Mouse (Mus musculus): ENCODE measurements around the gene Ednra.
"Not testable (repeated sequence)": the region's sequence is repeated elsewhere in the genome, so short reads cannot be mapped to it uniquely, and the experiment has no call there.

The Ednra gene

DNA sequence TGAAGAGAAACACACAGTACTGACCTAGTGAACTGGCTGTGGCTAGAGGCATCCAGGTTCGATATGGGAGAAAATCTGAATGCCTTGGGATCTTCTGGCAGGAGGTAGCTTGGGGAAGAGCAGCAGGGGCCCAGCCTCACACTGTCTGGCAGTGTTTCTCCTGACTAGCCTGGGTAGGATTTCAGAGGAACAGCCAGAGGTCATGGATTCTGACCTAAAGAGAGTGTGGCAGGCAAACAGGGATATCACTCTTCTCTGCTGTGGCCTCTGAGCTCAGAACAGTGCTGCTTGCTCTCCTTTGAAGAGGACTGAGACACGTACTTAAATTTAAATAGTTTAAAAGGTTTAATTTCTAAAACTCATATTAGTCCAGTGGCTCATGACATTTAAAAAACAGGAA, 7.2 kb downstream of the Ednra start:
- no peak for DNase-seq (ENCODE audit: low spot score)

DNA sequence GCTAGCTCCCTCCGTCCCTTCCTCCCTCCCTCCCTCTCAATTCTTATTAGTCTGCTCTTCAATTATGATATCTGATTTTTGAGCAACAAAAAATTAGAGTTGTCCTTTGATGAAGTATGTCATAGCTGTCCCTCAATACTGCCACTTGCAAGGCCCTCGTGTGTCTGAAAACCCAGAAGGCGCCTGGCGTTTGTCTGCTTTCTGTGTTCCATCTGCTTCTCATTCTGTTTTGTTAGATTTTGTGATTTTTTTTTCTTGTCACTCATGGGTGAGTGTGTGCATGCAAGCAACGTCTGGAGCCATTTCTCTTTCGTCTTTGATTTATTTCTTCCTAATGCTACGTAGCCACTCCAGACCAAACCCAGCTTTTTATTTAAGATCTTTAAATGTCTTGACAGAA, 9.8 kb downstream of the Ednra start:
- DNase-seq (ENCODE audit: low spot score): no peak

- no peak for DNase-seq (ENCODE audit: low spot score)
Measured at GRCm38 (mm10) chr8:77713688-77714087, 10.6 kb downstream of the Ednra start.

DNA sequence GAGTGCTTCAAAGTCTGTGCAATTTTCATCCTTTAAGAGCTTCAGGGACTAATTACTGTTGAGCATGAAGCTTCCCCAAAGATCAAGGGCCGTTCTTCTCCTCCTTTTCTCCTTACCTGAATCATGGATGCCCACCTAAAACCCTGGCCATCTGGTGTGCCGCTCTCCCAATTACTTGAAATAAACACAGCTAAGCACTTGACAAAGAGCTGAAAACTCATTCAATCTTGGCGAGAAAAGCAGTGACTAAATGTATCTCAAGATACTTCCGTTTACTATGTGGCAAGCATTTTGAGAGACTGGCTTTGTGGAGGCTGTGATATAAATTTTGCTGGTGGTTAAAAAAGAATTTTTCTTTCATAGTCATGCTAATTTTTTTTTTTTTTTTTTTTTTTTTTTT, 19.5 kb downstream of the Ednra start:
- DNase-seq (ENCODE audit: low spot score): no peak

DNA sequence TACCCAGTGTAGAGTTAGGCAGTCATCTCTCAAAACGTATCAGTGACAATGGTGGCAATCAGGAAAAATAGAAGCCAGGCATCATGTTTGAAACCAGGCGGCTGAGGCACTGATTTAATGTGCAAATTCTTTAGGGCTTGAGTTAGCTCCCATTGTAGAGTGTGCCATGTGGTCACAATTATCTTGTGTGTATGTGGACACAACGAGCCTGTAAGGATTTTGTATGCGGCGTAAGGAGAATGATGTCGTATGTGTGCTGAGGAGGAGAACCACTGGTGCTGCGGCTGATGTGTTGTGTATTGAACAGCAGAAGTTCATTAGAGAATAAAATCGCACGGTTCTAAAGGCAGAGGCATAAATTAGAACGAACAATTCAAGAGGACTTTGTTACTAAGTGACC, 26.2 kb downstream of the Ednra start:
- DNase-seq (ENCODE audit: low spot score): no peak

DNA sequence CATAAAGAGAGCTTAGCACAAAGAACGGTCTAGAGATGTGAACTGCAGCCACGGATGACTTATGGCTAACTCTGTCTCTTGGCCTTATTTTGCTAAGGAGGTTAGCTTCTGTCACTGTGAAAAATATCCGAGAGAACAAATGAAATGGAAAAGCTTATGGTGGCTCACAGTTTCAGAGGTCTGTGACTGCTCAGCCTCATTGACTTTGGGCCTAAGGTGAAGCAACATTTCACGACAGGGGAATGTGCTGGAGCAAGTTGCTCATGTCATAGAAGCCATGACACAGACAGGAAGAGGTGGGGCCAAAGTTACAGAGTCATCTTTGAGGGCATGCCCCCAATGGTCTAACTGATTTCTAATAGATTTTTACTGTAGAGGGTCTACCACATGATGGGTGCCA, 28.1 kb downstream of the Ednra start:
- no peak for DNase-seq (ENCODE audit: low spot score)

GRCm38 (mm10) chr8:77695486-77696058, 28.7 kb downstream of the Ednra start:
- DNase-seq (ENCODE audit: low spot score): no peak

- no peak for DNase-seq (ENCODE audit: low spot score)
Measured at GRCm38 (mm10) chr8:77695070-77695469, 29.2 kb downstream of the Ednra start.

GRCm38 (mm10) chr8:77694588-77694987, 29.7 kb downstream of the Ednra start:
- DNase-seq (ENCODE audit: low spot score): no peak

- DNase-seq (ENCODE audit: low spot score): not testable (repeated sequence)
Measured at GRCm38 (mm10) chr8:77689421-77690059, 34.7 kb downstream of the Ednra start.

GRCm38 (mm10) chr8:77688978-77689377, 35.3 kb downstream of the Ednra start:
- no peak for DNase-seq (ENCODE audit: low spot score)

DNA sequence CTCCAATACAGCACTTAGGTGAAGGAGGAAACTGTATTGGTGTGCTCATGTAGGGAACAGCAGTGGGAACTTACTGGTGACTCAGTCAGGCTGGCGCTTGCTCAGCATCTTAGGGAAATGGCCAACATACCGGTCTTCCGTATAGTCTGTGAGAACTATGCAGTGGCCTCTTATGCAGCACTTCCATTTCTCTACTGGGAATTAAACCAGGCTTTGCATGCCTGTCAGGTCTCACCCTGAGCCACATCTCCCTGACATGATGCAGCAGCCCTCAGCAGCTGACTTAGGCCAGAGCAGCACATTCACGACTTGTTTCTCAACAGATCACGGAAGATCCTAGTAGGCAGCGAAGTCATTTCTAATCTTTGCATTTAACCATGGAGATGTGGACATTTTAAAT, 39.9 kb downstream of the Ednra start:
- DNase-seq (ENCODE audit: low spot score): no peak

GRCm38 (mm10) chr8:77683356-77684106, 40.7 kb downstream of the Ednra start:
- no peak for DNase-seq (ENCODE audit: low spot score)

DNA sequence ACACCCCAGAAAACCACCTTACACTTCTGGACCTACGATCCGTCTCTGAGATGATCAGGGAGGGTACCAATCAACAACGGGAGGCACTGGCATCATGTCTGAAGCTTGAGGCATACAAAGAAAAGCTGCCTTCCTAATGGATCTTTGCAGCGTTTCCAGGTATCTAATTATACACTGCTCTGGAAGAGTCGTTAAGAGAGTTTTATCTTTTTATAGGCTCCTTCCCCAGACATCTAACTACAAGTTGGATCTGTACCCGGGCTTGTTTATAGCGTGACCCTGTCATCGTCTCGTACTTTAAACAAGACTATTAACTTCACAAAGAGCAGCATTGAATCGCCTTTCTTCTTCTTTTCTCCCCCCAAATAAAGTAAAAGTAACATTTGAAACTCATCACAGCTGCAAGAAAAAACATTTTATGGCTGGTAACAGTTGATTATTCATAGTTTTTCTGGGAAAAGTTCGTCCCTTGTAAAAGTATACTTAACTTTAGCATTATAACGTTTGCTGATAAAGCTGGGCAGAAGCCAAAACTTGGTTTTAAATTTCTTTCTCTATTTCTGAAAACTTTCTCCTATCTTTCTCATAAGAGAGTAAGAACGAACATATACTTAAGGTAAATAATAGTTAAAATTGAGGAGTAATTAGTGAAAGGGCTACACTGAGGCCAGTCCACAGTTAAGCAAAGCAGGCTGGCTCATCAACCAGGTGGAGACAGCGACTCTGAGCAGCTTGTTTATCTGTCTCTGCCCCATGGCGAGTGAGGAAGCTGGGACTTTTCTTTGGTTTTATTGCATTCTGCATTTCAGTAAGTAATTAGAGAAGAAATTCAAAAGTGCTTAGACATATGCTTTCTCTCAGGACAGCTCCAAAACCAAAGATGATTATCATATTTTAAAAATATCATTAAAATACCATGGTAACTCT, 42.0 kb downstream of the Ednra start:
- no peak for DNase-seq (ENCODE audit: low spot score)

- no peak for DNase-seq (ENCODE audit: low spot score)
Measured at GRCm38 (mm10) chr8:77672036-77672435, 52.2 kb downstream of the Ednra start.

- DNase-seq (ENCODE audit: low spot score): no peak
Measured at GRCm38 (mm10) chr8:77670612-77671363, 53.5 kb downstream of the Ednra start.

DNA sequence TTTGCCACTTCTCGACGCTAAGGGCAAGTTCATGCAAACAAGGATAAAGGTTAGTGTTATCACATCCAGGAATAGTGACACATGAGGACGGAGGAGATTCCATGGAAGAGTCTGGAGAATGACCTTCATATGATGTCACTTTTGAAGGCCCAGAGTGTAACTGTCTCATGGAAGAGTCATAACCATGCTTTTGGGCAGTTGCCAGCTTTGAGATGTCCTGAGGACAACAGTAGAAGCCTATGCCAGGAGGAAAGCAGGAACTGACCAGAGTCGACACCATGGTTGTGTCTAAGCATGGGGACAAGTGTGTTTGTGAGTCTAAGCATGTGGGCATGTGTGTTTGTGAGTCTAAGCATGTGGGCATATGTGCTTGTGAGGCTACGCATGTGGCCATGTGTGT, 56.3 kb downstream of the Ednra start:
- DNase-seq (ENCODE audit: low spot score): no peak

GRCm38 (mm10) chr8:77664901-77665300, 59.4 kb downstream of the Ednra start:
- no peak for DNase-seq (ENCODE audit: low spot score)

- no peak for DNase-seq (ENCODE audit: low spot score)
Measured at GRCm38 (mm10) chr8:77659534-77660080, 64.7 kb downstream of the Ednra start.

DNA sequence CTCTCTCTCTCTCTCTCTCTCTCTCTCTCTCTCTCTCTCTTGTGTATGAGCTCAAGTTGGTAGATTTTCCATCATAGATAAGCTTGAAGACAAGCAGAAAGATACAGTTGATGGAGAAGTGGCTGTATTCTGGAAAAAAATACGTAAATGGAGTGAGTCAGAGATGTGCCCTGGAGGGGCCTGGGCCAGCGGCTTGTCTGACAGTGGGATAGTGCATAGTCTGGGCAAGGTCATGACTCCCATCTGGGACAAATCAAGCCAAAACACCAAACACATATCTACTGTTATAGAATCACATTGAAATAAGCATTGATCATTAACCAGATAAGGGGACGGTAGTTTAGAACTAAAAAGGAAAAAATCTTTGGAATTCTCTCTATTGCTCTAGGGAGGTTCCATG, 65.9 kb downstream of the Ednra start:
- no peak for DNase-seq (ENCODE audit: low spot score)

DNA sequence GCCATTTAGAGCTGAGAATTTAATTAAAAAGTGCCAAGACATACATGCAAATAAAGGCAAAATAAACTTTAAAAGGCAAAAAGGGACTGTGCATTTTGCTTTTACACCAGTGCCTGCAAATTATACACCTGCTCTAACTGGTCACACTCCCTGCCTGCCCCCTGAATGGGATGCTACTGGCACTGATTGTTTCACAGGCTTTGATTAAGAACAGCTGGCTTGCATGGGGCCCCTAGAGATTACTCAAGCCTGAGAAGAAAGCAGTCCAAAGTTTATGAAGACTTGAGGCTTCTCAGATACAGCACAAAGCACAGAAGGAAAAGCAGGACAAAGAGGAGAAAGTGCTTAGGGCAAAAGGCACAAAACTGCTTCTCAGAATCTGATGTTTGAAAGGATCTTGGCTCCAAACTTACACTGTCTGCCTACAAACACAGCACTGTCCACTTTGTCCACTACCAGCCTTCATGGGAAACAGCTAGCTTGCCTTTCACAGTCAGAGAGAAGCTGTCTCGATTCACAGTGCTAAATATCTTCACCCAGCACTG, 73.5 kb downstream of the Ednra start:
- no peak for DNase-seq (ENCODE audit: low spot score)

Measured in MN1 (cell line).